Mouse (Mus musculus) ES-CJ7 (cell line): ENCODE measurements around the gene Akna.

Experiments
- DNase-seq: peaks from one replicate; pipeline ENCODE4 v3.0.0; 2011; ENCODE audit warnings: low read depth, low spot score

The Akna gene

GRCm38 (mm10) chr4:63409908-63410582 lies 6.9 kb upstream of the Akna start:
- DNase-seq = peak; percentile 88

GRCm38 (mm10) chr4:63409317-63409907 lies 6.3 kb upstream of the Akna start:
- no peak for DNase-seq

GRCm38 (mm10) chr4:63408649-63409048 lies 5.5 kb upstream of the Akna start:
- peak; percentile 51 for DNase-seq

- DNase-seq = no peak
Observed at GRCm38 (mm10) chr4:63408247-63408646, 5.1 kb upstream of the Akna start.

DNA sequence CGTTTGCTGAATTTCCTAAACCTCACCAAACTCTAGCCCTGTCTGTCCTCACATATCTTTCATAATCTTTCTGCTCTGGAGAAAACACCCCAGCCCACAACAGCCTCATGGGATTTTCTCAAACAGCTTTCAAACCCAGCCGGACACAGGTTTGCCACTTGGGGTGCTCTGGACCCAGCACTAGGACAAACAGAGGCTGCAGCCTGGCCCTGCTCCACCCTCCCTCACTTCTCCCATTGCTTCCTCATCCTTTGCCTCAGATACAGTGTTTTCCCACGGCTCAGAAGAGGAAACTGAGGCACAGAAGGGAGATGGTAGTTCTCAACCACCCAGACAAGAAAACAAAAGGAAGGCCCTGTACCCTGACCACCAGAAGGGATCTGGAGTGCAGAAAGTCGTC lies 2.5 kb upstream of the Akna start:
- no peak for DNase-seq

GRCm38 (mm10) chr4:63405051-63405450 lies 1.9 kb upstream of the Akna start:
- DNase-seq = no peak

DNA sequence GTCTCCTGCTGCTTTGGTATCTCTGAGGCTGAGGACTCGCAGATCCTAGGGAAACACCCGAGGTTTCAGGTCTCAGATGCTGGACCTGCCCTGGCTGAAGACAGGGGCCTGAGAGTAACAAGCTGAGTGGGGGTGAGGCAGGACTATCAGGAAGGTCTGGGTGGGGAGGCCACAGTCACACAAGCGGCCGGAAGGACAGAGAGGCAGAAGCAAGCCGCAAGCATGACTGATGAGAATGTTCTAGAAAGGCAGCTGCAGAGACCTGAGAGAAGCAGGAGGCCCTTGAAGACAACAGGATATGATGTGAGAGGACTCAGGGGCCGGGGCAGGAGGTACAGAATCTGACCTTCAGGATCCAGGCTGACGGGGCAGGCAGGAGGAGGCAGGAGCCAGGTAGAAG lies 1.1 kb upstream of the Akna start:
- no peak for DNase-seq

DNA sequence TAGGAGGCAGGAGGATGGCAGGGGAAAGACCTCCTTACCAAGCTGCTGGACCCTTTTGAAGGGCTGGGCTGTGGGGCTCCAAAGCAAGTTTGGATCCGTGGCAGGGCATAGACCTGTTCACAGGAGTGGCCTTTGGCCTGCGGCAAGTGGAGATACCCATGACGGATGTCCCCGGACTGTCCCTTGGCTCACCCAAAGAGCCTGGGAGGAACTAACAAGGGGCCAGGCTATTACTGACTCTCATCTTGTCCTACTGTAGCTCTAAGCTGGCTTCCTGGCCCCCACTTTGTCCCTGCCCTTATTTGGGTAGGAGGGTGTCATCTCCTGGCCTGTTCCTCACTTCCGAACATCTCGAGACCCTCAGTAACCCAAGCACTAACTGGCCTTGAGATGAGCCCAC lies 596 bp downstream of the Akna start:
- no peak for DNase-seq

- DNase-seq = no peak
Observed at GRCm38 (mm10) chr4:63402056-63402455, 1.1 kb downstream of the Akna start.

DNA sequence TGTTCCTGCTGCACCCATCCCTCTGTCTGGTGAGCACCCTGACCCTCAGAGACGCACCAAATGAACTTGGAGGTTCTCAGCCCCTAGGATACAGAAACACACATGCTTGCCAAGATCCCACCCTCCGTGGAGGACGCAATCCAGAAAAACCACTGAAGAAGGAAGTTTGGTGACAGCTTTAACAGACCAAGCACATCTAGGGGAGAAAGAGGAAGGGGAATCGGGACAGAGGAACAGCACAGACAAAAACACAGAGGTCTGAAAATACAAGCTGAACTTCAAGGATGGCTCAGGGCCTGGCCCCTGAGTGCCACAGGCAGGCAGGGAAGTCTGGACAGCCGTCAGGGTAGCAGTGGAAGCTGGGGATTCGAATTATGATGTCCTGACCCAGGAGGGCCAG lies 1.5 kb downstream of the Akna start:
- DNase-seq = no peak

- DNase-seq = no peak
Observed at GRCm38 (mm10) chr4:63400541-63401306, 2.4 kb downstream of the Akna start.

- no peak for DNase-seq
Observed at GRCm38 (mm10) chr4:63399691-63400270, 3.4 kb downstream of the Akna start.

DNA sequence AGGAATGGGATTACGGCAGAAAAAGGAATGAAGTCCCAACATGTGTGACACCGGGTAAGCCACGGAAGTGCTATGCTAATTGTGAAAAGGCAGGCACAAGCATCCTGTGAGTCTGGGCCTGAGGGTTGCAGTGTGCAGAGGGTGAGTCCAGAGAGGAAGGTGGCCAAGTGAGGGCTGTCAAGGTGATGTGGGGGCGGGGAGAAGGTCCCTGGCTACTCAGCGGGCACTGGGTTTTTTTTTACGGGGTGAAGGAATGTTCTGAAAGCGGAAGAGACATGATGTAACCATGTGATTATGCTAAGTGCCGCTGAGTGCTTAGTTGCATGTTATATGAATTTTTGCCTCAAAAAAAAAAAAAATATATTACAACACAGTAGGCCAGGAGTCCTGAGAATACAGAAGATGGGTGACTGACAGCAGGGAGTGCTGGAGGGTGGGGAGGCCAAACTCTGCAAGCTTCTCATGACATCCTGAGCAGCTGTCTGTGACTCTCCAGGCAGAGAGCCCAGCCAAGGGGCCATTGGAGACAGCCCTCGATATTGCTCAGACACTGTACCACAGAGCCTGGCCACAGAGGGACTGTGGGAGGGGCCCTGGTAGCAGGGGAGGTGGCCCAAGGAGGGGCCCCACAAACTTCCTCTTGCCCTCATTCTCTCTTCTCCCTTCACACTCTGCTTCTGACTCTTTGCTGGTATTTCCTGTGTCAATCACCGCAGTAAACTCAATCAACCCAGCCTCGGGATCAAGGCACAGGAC lies 4.1 kb downstream of the Akna start:
- no peak for DNase-seq

- no peak for DNase-seq
Observed at GRCm38 (mm10) chr4:63397981-63398537, 5.1 kb downstream of the Akna start.

DNA sequence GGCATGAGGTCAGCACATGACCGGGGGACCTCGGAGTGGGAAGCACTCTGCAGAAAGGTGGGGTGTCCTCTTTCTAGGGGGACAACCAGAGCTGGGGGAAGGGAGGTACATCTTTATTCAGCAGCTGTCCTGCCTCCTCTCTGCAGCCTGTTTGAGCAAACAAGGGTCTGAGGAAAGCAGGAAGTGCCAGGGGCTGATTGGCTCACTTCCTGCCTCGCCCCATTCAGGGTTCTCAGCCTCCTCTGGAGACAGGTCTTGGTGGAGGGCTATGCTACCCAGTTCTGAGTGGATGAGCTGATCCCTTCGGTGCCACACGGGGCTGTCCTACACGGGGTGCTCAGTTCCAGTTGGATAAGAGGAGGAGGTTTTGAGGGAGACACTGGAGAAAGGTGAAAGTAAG lies 11.8 kb downstream of the Akna start:
- no peak for DNase-seq

DNA sequence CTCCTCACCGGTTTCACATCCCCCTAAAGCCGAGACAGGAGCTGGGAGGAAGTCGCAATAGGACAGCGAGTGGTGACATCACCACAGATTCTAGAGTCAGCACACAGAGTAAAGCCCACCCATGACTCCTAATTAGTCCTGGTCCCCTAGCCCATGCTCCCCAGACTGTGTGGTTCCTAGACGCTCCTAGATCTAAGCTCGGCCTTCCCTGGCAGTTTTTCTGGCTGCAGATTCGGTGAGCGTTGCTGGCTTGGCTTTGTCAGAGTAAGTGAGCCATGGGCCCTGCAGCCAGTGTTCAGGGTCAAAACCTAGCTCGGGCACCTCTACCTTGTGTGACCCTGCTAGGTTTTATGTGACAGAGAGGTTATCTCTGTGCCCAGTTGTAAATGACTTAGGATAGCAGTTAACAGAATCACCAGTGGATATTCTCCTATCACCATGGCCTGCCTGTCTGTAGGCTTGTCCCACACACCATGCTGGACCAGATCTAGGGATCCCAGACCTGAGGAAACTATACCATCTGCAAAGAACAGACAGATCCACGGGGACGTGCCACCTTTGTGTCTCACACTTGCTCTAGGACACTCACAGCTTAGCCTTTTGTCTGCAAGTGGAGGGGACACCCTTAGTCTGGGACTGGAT lies 13.1 kb downstream of the Akna start:
- DNase-seq = no peak

GRCm38 (mm10) chr4:63389121-63389886 lies 13.8 kb downstream of the Akna start:
- no peak for DNase-seq

DNA sequence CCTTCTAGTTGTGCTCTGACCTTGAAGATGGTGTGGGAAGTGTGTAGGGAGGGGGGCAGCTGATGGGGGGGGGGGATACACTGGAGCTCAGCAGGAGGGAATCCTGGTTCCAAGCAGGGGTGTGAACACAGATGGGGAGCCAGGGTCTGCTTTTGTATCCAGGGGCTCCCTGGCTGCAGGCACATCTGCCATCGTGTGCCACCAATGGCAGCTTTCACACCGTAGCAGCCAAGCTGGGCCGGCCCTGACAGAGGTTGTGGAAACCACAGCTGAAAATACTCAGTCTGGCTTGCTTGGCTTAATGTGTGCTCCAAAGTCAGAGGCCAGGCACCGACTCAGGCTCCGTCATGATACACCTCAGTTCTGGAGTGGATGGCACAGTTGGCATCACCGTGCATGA lies 15.1 kb downstream of the Akna start:
- no peak for DNase-seq

DNA sequence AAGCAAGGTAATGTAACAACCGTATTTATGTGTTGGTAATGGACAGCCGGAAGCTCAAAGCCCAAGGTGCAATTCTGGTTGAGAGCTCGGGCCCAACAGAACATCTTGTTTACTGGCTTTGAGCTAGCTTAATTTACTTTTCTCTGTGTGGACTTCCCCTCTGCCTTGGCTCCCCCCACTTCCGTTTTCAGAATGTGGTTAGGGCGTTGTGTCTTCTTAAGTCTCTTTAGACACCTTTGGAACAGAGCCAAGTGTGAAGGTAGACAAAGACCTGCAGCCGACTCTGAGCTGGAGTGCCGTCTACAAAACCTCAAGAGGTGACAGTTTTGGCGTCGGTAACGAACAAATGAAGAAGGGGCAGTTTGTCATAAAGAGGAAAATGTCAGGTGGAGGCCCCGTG lies 17.4 kb downstream of the Akna start:
- no peak for DNase-seq

DNA sequence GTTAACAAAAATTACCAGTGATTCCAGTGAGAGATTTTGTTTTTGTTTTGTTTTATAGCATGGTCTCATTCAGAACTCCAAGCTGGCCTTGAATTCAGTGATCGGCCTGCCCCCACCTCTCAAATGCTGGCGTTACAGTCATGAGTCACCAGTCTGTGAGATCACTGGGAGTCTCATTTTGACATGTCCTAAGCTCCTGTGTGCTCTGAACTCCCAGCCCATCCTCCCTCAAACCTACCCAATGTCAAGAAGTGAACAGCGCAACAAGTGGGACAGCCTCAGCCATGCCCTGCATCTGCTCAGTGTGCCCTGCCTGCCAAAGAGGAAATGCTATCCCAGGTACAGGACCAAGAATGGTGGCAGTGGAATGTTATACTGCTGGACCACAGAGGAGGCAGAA lies 17.9 kb downstream of the Akna start:
- no peak for DNase-seq
